Mouse (Mus musculus): ENCODE measurements at regions not wholly inside any gene's neighbourhood (a gene's known extent, or its start where the extent isn't known, plus 50 kb on each side); places are given as distances from the start of the nearest gene placed in this dataset.

DNA sequence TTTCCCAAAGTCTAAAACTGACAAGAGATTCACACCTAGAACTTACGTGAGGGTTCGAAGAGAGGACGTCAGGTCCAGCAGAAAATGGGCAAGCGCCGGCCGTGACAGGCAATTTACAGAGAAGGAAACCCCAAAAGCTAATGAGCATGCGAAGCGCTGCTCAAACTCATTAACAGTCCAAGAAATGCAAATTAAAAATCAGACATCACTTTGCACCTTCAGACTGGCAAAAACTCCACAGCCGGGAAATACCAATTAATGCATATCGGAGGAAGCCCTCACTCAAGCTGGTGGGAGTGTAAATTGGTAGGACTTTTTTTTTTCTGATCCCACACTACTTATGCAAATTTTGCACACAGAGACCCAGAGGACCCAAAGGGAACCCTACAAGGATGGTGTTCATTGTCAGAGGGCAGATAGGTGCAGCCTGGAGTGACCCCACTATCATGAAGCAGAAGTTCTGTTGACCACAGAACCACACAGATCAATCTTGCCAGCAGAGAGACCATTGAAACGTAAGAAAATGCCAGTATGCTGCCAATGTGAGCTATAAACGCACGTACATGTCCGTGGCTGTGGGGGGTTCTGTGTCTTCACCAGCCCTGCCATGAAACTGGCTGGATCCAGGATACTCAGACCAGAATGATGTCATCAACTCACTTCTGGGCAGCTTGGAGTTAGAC is 74.8 kb upstream of the Mvb12b start:
- no peak for DNase-seq (ENCODE audit: extremely low spot score in 1 of 2, low spot score in 2 of 2)
- Histone ChIP-seq H3K27ac (no peak overlapping the region), H3K4me3 (no peak overlapping the region)
- TF ChIP-seq CTCF (IDR thresholded peaks at IDR 0.05): no peak
- intact Hi-C loops (cut with DNase I): no loop called here

DNA sequence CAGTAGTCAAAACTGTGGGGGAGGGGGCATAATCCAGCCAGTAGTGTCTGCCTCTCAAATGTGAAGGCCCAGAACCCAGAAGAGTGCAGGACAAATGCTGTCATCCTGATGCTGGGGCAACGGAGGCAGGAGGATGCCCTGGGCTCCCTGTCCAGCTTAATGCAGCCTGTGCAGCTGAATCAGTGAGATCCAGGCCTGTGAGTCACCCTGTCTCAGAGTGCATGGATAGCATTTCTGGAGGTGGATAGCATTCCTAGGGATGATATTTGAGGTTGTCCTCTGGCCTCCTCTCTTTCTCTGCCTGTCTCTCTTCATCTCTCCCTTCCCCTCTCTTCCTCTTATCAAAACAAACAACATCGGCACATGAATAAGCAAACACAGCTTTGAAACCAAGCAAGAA is 73.8 kb upstream of the Mvb12b start:
- H3K4me3 ChIP-seq: no peak overlapping the region
- no peak for DNase-seq (ENCODE audit: extremely low spot score in 1 of 2, low spot score in 2 of 2)
- TF ChIP-seq CTCF (IDR thresholded peaks at IDR 0.05): no peak
- intact Hi-C loops (cut with DNase I): no loop called here
- no peak overlapping the region for H3K27ac ChIP-seq

DNA sequence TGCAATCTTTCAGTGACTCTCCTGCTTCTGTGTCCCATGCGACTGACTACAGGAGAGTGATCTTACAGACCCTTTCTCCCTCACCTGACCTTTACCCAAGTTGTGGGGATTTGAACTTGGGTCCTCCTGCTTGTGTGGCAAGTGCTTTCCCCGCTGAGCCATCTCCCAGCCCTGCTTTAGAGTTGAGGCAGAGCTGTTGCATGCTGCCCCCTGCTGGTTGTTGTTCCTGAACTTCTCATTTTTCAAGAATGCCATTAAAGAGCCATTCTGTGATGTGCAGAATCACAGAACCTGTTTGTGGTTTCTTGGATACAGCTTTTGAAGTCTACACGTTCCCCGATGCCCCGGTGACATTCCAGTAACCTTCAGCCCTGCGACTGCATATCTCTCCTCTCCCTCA is 70.0 kb upstream of the Mvb12b start:
- Histone ChIP-seq H3K4me3 (no peak overlapping the region), H3K27ac (no peak overlapping the region)
- peak in 1 of 2 experiments; percentile 41 for DNase-seq (ENCODE audit: extremely low spot score in 1 of 2, low spot score in 2 of 2)
- intact Hi-C loops (cut with DNase I): loop anchor here (2.0 to 5.0 kb wide), 2 partner anchors 137 to 210 kb away; no protein-coding TSS in a partner anchor
- TF ChIP-seq CTCF (IDR thresholded peaks at IDR 0.05): peak; percentile 55

DNA sequence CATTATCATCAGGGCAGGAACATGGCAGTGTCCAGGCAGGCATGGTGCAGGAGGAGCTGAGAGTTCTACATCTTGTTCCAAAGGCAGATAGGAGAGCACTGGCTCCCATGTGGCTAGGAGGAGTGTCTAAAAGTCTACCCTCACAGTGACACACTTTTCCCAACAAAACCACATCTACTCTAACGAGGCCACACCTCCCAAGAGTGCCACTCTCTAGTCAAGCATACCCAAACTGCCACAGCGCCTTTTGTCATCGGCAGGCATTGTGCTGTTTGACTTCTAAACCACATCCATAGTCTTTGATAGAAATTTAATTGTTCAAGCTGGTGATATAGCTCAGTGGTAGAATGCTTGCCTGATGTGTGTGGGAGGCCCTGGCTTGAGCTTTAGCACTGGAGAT is 56.6 kb upstream of the Mvb12b start:
- Histone ChIP-seq H3K4me3 (no peak overlapping the region), H3K27ac (no peak overlapping the region)
- intact Hi-C loops (cut with DNase I): loop anchor here (10.0 kb wide), 1 partner anchor 270 kb away; no protein-coding TSS in a partner anchor
- DNase-seq (ENCODE audit: extremely low spot score in 1 of 2, low spot score in 2 of 2): no peak
- TF ChIP-seq CTCF (IDR thresholded peaks at IDR 0.05): no peak

DNA sequence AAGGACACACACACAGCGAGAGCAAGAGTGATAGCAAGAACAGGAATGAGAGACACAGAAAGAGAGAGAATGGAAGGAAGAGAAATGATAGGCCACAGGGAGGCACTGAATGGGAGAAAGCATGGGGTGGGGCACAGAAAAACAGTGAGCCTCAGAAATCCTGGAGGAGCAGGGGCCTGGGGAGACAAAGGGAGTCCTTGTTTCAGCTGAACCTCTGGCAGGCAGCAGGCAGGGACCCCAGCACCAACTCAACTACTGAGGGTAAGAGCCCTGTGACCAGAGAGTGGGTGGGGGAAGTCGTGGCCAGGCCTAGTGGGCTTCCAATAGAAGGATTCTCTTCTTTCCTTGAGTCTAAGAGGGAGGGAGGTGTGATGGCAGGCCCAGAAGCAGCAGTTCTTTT is 54.3 kb upstream of the Mvb12b start:
- H3K4me3 ChIP-seq: no peak overlapping the region
- no peak for TF ChIP-seq CTCF (IDR thresholded peaks at IDR 0.05)
- H3K27ac ChIP-seq: no peak overlapping the region
- DNase-seq (ENCODE audit: extremely low spot score in 1 of 2, low spot score in 2 of 2): no peak
- intact Hi-C loops (cut with DNase I): loop anchor here (10.0 kb wide), 1 partner anchor 267 kb away; no protein-coding TSS in a partner anchor

DNA sequence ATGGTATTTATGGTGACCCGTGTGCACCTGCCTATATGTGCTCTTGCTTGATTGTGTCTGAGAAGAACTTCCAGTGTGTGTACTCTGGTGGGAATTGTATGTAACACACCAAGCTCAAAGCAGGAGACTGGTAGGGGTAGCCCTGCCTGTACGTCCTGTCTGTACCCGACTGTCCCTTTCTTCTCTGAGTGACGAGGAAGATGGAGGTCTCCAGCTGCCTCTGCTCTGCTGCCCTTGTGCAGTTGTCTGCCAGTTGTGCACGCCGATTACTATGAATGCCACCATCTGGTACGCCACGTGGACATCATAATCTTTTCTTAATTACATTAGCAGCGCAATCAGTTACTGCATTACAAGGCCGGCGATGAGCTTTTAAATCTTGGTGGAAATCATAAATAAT is 53.6 kb upstream of the Mvb12b start:
- Histone ChIP-seq H3K4me3 (no peak overlapping the region), H3K27ac (no peak overlapping the region)
- intact Hi-C loops (cut with DNase I): loop anchor here (10.0 kb wide), 1 partner anchor 267 kb away; no protein-coding TSS in a partner anchor
- no peak for DNase-seq (ENCODE audit: extremely low spot score in 1 of 2, low spot score in 2 of 2)
- no peak for TF ChIP-seq CTCF (IDR thresholded peaks at IDR 0.05)

DNA sequence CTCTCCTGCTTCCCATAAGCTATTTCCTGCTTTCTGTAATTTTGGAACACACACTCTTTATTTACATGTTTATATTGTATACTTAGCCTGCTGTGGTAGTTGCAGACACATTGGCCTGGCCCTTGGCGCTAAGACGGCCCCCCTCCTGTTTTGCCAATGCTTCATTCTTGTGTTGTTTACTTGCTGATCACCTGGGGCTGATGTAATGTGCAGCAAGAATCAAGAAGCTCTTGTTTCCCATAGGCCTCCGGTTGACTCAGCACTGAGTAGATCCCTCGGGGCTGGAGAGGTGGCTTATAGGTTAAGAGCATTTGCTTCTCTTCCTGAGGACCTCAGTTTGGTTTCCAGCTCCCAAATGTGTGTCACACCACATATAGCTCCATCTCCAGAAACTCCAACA is 52.1 kb upstream of the Mvb12b start:
- Histone ChIP-seq H3K27ac (no peak overlapping the region), H3K4me3 (no peak overlapping the region)
- no peak for DNase-seq (ENCODE audit: extremely low spot score in 1 of 2, low spot score in 2 of 2)
- intact Hi-C loops (cut with DNase I): loop anchor here (10.0 kb wide), 1 partner anchor 265 kb away; no protein-coding TSS in a partner anchor
- TF ChIP-seq CTCF (IDR thresholded peaks at IDR 0.05): no peak

Data from left cerebral cortex, adult 2 months (tissue).